Mouse (Mus musculus) MEL (cell line): ENCODE results near the gene Hacd4.

Source experiments
- CTCF ChIP-seq, 3 experiments: IDR thresholded peaks in 2 of 3; conservative IDR thresholded peaks in 1 of 3; 2 replicates each; pipeline ENCODE4 v1.5.1; 2011 to 2012; ENCODE audit warnings: low read length in 3 of 3, low read depth in 2 of 3, mild to moderate bottlenecking in 2 of 3, improper control_type of control experiment in 1 of 3, inconsistent platforms in 1 of 3, mixed read lengths in 1 of 3, moderate library complexity in 1 of 3; ENCODE audit not compliant: control insufficient read depth in 1 of 3, insufficient read depth in 1 of 3, poor library complexity in 1 of 3, severe bottlenecking in 1 of 3
- EP300 ChIP-seq, 2 experiments: IDR thresholded peaks; 2 replicates each; pipeline ENCODE4 v1.6.1; 2011; ENCODE audit warnings: improper control_type of control experiment in 2 of 2, low read length in 2 of 2, low read depth in 1 of 2, mild to moderate bottlenecking in 1 of 2
- MAZ ChIP-seq: IDR thresholded peaks from 2 replicates; pipeline ENCODE4 v1.6.1; 2012; ENCODE audit warnings: low read depth, mild to moderate bottlenecking, inconsistent platforms, low read length, improper control_type of control experiment
- POLR2A ChIP-seq, 2 experiments: IDR thresholded peaks; 2 replicates each; pipeline ENCODE4 v1.6.1; 2011 to 2012; ENCODE audit warnings: low read length in 2 of 2, mild to moderate bottlenecking in 2 of 2, control low read depth in 1 of 2, improper control_type of control experiment in 1 of 2, low read depth in 1 of 2, moderate library complexity in 1 of 2; ENCODE audit not compliant: control insufficient read depth in 1 of 2, insufficient read depth in 1 of 2, poor library complexity in 1 of 2
- USF1 ChIP-seq: IDR thresholded peaks from 2 replicates; pipeline ENCODE4 v1.6.1; 2014; ENCODE audit warnings: low read depth, mild to moderate bottlenecking, inconsistent platforms, low read length, improper control_type of control experiment, moderate library complexity
- USF2 ChIP-seq, 2 experiments: IDR thresholded peaks; 2 replicates each; pipeline ENCODE4 v1.6.1; 2011 to 2012; ENCODE audit warnings: improper control_type of control experiment in 2 of 2, low read length in 2 of 2, borderline replicate concordance in 1 of 2, inconsistent platforms in 1 of 2, low read depth in 1 of 2, mild to moderate bottlenecking in 1 of 2; ENCODE audit not compliant: insufficient read depth in 1 of 2

GRCm38 (mm10) chr4:88438990-88439329 is 232 bp upstream of the Hacd4 start:
- TF ChIP-seq EP300 (IDR thresholded peaks at IDR 0.05; ENCODE audit: low read depth in 1 of 2, low read length in 2 of 2) (no peak), USF2 (IDR thresholded peaks at IDR 0.05; ENCODE audit: borderline replicate concordance in 1 of 2, insufficient read depth in 1 of 2, low read depth in 1 of 2, low read length in 2 of 2) (no peak), POLR2A (IDR thresholded peaks at IDR 0.05; ENCODE audit: control insufficient read depth in 1 of 2, insufficient read depth in 1 of 2, low read depth in 1 of 2, low read length in 2 of 2, poor library complexity in 1 of 2) (no peak), CTCF (IDR thresholded peaks at IDR 0.05 in 2 of 3, conservative IDR thresholded peaks at IDR 0.05 in 1 of 3; ENCODE audit: control insufficient read depth in 1 of 3, insufficient read depth in 1 of 3, low read depth in 2 of 3, low read length in 3 of 3, poor library complexity in 1 of 3, severe bottlenecking in 1 of 3) (no peak), MAZ (no peak), USF1 (no peak)
